Mouse (Mus musculus) lung, embryonic 14.5 days (tissue): ENCODE measurements around the gene Muc3. TPM values are rescaled to one million over a fixed set of nuclear protein-coding genes. Genes with fewer than 3 reads are reported as not detected.
"Not testable (repeated sequence)": the region's sequence is repeated elsewhere in the genome, so short reads cannot be mapped to it uniquely, and the experiment has no call there.

Experiments
- ATAC-seq: fragments of 200-750 bp; cut with Nextera tagmentation; 2 replicates; pipeline ENCODE4 v1.8.0; 2017; ENCODE audit warnings: mild to moderate bottlenecking, moderate TSS enrichment, moderate library complexity; ENCODE audit not compliant: insufficient read depth
- DNase-seq: peaks from one replicate; pipeline ENCODE4 v3.0.0-alpha.2; 2015
- H3K27ac ChIP-seq: fragments of 300-500 bp; sonication (generic); 2 replicates; pipeline ENCODE4 v1.5.1; 2014; ENCODE audit warnings: low read depth, mild to moderate bottlenecking, moderate library complexity
- H3K27me3 ChIP-seq: fragments of 300-500 bp; sonication (generic); 2 replicates; pipeline ENCODE4 v1.6.1; 2014; ENCODE audit warnings: low read length, control low read depth; ENCODE audit not compliant: insufficient read depth
- H3K36me3 ChIP-seq: fragments of 300-500 bp; sonication (generic); 2 replicates; pipeline ENCODE4 v1.6.1; 2014; ENCODE audit warnings: control low read depth; ENCODE audit not compliant: insufficient read depth
- H3K4me1 ChIP-seq: fragments of 300-500 bp; sonication (generic); 2 replicates; pipeline ENCODE4 v1.6.1; 2014; ENCODE audit warnings: antibody characterized with exemption, control low read depth; ENCODE audit not compliant: insufficient read depth
- H3K4me2 ChIP-seq: fragments of 300-500 bp; sonication (generic); 2 replicates; pipeline ENCODE4 v1.6.1; 2014; ENCODE audit warnings: mild to moderate bottlenecking
- H3K4me3 ChIP-seq: fragments of 300-500 bp; sonication (generic); 2 replicates; pipeline ENCODE4 v1.5.1; 2014; ENCODE audit warnings: low read depth, low read length
- H3K9ac ChIP-seq: fragments of 300-500 bp; sonication (generic); 2 replicates; pipeline ENCODE4 v1.6.1; 2014
- H3K9me3 ChIP-seq: fragments of 300-500 bp; sonication (generic); 2 replicates; pipeline ENCODE4 v1.6.1; 2016; ENCODE audit warnings: low read depth, low read length, control low read depth
- CTCF ChIP-seq: IDR thresholded peaks from 2 replicates; pipeline ENCODE4 v1.5.1; 2016; ENCODE audit warnings: antibody characterized with exemption, low read depth
- WGBS: fragments of 180-500 bp; shearing (Covaris S2); extraction: QIAGEN DNeasy Blood & Tissue Kit; methylation state at CpG from one replicate; pipeline ENCODE4 v1.1.7; 2014; 5-methylcytosine and 5-hydroxymethylcytosine counted together
- polyA plus RNA-seq: library from polyadenylated mRNA; unstranded; fragments of >200 nt; fragmentation: Nextera tagmentation; extraction: Ambion mirVana; gene quantifications from 2 replicates; pipeline ENCODE4 v1.2.1, GENCODE M21; 2014

Gene Muc3
- polyA plus RNA-seq = not detected in 2 replicates

GRCm38 (mm10) chr5:137149272-137149882 lies at the start of gene Muc3:
TSS of gene Muc3 (minus strand) at chr5:137149322.
- H3K9me3 ChIP-seq = peaks cover 17% of the 10 kb centered on the region
- not testable (repeated sequence) for H3K4me2 ChIP-seq, H3K36me3 ChIP-seq, H3K4me1 ChIP-seq, DNase-seq, H3K4me3 ChIP-seq, H3K27me3 ChIP-seq, ATAC-seq, H3K27ac ChIP-seq, H3K9ac ChIP-seq

GRCm38 (mm10) chr5:137194488-137195120 lies 45.5 kb upstream of the Muc3 start:
- no peak for TF ChIP-seq CTCF
- ATAC-seq (no peak), DNase-seq (no peak)
- Histone ChIP-seq H3K27me3 (peaks cover 6% of the 10 kb centered on the region; the same call in 1 of the 2 replicates), H3K4me2 (no peak overlapping the region), H3K9me3 (no peaks in the 10 kb centered on the region), H3K9ac (no peak overlapping the region), H3K27ac (no peak overlapping the region), H3K4me1 (no peaks in the 10 kb centered on the region), H3K36me3 (no peaks in the 10 kb centered on the region), H3K4me3 (no peak overlapping the region)
- 44% methylated on average over 8 of the region's 8 CpGs for WGBS

DNA sequence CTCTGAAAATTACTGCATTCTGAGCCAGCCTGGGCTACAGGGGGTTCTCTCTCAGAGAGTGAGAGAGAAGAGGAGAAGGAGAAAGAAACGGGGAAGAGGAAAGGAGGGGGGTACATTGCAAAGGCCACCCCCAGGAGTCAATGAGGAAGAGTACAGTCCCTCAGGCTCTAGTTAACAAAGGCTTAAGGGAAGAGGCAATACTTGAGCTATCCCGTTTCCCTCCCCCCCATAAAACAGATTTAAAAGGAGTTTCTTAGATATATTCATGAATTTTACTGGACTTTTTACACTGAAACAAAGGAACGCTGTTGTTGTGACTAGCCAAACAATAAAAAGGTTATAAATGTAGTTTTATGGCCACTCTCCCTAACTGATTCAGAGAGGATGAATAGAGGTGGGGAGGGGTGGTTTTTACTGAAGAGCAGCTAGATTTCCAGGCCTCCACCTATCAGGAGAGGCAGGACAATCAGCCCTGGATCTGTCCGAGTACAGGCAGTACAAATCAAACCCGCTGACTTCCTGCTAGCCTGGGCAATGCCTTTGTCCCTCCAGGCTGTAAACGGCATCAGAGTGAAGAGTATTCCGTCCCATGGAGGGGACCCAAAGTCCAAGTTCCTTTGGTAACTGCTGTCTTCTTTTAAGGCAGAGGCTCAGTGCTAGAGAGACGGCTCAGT lies 44.3 kb upstream of the Muc3 start:
- no peak overlapping the region for H3K9ac ChIP-seq
- H3K4me3 ChIP-seq = no peak overlapping the region
- TF ChIP-seq CTCF = no peak
- no peaks in the 10 kb centered on the region for H3K4me1 ChIP-seq
- peaks cover 10% of the 10 kb centered on the region; the same call in 1 of the 2 replicates for H3K27me3 ChIP-seq
- no peak overlapping the region for H3K4me2 ChIP-seq
- no peak for DNase-seq
- WGBS = 65% methylated on average over 8 of the region's 8 CpGs
- no peak for ATAC-seq
- no peak overlapping the region for H3K27ac ChIP-seq
- no peaks in the 10 kb centered on the region for H3K36me3 ChIP-seq
- H3K9me3 ChIP-seq = no peaks in the 10 kb centered on the region

GRCm38 (mm10) chr5:137189326-137189725 lies 40.2 kb upstream of the Muc3 start:
- H3K4me2 ChIP-seq = peak overlapping the region; percentile 81
- peaks cover 10% of the 10 kb centered on the region; the same call in 1 of the 2 replicates for H3K27me3 ChIP-seq
- TF ChIP-seq CTCF = no peak
- no peak for ATAC-seq
- H3K9ac ChIP-seq = peak overlapping the region; percentile 56
- peak; percentile 33 for DNase-seq
- H3K9me3 ChIP-seq = no peaks in the 10 kb centered on the region
- 2% methylated on average over 34 of the region's 34 CpGs for WGBS
- H3K4me1 ChIP-seq = no peaks in the 10 kb centered on the region
- H3K27ac ChIP-seq = no peak overlapping the region
- H3K36me3 ChIP-seq = no peaks in the 10 kb centered on the region
- H3K4me3 ChIP-seq = peak overlapping the region; percentile 44

DNA sequence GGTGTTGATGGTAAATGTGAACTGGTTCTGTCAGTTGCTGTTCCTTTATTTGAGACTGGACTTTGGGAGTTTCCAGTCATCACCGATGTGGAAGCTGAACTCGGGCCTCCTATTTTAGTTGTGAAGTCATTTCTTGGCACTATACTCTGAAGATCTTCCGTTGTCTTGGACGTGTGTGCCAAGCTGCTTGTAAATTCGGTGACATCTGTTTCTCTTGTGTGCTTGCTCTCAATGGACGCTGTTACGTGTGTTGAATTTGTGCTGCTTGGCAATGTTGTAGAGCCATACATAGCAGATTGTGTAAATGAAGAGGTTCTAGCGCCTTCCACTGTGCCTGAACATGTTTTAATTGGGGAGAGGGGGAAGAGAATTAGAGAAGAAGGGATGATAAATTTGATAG lies 36.2 kb upstream of the Muc3 start:
- DNase-seq (peak; percentile 7), ATAC-seq (no peak)
- Histone ChIP-seq H3K36me3 (no peaks in the 10 kb centered on the region), H3K4me3 (no peak overlapping the region), H3K27me3 (peaks cover 10% of the 10 kb centered on the region; the same call in 1 of the 2 replicates), H3K27ac (no peak overlapping the region), H3K9me3 (no peaks in the 10 kb centered on the region), H3K4me1 (no peaks in the 10 kb centered on the region), H3K9ac (no peak overlapping the region), H3K4me2 (no peak overlapping the region)
- TF ChIP-seq CTCF = no peak
- 77% methylated on average over 8 of the region's 8 CpGs for WGBS

DNA sequence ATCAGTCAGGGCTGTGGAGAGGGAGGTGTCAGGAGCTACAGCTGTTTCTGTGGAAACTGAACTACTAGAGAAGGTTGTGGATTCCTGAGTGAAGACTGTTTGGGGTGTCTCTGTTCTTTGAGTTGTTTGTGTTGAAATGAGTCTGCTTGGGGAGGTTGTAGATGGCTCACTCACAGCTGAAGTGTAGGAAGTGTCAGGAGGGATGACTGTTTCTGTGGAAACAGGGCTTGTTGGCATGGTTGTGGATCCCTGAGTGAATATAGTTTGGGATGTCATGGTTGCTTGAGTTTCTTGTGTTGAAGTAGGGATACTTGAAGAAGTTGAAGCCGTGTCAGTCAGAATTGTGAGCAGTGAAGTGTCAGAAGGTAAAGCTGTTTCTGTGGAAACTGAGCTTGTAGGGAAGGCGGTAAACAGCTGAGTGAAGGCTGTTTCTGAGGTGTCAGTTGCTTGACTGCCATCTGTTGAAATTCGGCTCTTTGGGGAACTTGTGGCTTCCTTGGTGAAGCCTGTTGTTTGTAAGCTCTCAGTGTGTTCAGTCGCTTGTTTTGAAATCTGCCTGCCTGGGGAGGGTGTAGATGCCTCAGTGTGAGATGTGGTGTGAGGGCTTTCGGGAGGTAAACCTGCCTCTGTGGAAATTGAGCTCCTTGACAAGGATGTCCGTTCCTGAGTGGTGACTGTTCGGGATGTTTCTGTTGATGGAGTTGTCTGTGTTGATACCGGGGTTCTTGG lies 30.7 kb upstream of the Muc3 start:
- H3K9ac ChIP-seq = no peak overlapping the region

DNA sequence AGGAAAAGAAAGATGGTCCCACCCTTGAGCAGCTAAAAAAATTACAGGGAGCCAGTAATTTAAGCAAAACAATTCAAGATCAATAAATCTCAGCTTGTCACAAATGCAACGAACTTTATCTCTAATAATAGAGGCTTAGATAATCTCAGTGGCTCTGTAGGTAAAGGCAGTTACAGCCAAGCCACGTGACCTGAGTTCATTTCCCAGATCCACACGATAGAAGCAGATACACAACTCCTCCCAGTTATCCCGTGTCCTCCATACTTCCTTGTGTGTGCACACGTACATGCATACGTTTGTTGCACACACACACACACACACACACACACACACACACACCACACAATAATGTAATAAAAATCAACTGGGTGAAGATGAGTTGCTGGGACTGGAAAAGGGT lies 24.8 kb upstream of the Muc3 start:
- WGBS = 65% methylated on average over 6 of the region's 6 CpGs
- Histone ChIP-seq H3K27me3 (no peaks in the 10 kb centered on the region), H3K9me3 (no peaks in the 10 kb centered on the region), H3K36me3 (no peaks in the 10 kb centered on the region), H3K9ac (no peak overlapping the region), H3K27ac (no peak overlapping the region), H3K4me3 (no peak overlapping the region), H3K4me1 (no peaks in the 10 kb centered on the region), H3K4me2 (no peak overlapping the region)
- no peak for DNase-seq
- TF ChIP-seq CTCF = no peak
- ATAC-seq = no peak

More for the DNA sequence above, 30.7 kb upstream of the Muc3 start:
- H3K4me3 ChIP-seq = no peak overlapping the region
- no peak overlapping the region for H3K27ac ChIP-seq
- DNase-seq (peak; percentile 13), ATAC-seq (no peak)
- WGBS = 68% methylated on average over 8 of the region's 8 CpGs
- no peaks in the 10 kb centered on the region for H3K9me3 ChIP-seq
- no peak for TF ChIP-seq CTCF
- H3K27me3 ChIP-seq = no peaks in the 10 kb centered on the region
- no peak overlapping the region for H3K4me2 ChIP-seq
- H3K4me1 ChIP-seq = no peaks in the 10 kb centered on the region
- no peaks in the 10 kb centered on the region for H3K36me3 ChIP-seq
